Mouse (Mus musculus) liver (tissue): ENCODE measurements around the gene Lama5.

ENCODE experiments used
- DNase-seq: peaks from one replicate; pipeline ENCODE4 v3.0.0-alpha.2; 2020; ENCODE audit warnings: mixed read lengths

Lama5 gene

DNA sequence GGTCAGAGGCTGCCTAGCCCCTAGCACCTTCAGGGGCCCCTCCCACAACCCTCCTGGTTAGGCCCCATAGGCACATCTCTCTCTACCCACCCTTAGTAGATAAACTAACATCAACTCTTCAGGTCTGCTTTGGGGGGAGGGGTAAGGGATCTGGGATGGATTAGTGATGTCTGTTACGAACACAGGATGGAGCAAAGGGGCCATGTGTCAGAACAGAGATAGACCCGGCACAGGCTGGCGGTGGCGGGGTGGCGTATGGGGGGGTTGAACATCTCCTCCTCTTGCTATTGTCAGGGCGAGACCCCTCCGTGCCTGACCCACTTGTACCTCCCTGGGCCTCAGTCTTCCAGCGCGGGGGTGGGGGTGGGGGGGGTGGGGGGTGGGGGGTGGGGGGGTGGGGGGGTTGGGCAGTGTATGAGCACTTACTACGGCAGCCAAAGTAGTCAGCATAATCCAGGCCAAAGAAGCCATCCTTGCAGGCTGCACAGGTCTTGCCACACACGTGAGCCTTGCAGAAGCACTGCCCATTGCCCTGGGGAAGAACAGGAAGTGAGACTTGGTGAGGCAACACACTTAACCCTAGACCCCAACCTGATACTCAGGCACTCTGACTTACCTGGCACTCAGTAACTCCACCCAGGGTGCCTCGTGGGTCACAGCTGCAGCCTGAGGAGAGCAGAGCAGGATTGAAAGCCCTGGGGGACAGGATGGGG lies 28.9 kb downstream of the Lama5 start:
- no peak for DNase-seq

DNA sequence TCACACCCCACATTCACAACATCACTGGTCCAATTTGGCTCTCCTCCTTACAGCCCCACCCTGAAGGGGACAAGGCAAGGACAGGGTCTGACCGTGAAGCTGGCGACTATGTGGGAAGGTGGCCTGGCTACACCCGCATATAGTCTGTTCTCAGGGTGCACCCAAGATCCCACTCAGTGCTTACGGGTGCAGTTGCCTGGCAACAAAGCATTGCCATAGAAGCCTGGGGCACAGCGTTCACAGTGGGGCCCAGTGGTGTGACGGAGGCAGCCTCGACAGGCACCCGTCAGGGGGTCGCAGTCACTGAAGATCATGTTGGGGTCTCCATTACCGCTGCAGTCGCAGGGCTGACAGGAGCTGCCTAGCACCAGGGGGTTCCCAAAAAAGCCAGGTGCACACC lies 38.3 kb downstream of the Lama5 start:
- DNase-seq: no peak

DNA sequence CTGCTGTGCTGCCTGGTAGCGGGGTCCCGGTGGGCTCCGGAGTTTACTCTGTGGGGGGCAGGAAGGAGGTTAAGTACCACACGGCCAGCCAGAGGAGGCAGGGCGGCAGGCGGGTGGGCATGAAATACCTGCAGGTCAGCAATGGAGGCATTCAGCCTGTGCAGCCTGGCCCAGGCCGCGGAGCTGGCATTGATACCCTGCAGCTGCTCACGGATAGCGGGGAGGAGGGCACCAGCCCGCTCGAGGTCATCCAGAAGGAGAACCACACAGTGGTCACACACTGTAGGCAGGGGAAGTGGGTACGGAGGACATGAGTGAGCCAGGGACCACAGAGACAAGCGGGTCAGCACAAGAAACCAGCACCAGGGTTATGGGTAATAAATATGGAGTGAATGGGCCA lies 40.0 kb downstream of the Lama5 start:
- no peak for DNase-seq

DNA sequence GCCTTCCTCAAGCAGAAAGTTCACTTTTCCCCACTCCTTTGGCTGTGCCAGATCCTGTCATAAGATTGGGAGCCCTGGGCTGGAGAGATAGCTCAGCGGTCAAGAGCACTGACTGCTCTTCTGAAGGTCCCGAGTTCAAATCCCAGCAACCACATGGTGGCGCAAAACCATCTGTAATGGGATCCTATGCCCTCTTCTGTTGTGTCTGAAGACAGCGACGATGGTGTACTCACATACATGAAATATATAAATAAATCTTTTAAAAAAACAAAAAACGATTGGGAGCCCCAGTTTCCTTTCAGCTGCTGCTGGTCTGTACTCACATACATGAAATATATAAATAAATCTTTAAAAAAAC lies 40.9 kb downstream of the Lama5 start:
- no peak for DNase-seq

DNA sequence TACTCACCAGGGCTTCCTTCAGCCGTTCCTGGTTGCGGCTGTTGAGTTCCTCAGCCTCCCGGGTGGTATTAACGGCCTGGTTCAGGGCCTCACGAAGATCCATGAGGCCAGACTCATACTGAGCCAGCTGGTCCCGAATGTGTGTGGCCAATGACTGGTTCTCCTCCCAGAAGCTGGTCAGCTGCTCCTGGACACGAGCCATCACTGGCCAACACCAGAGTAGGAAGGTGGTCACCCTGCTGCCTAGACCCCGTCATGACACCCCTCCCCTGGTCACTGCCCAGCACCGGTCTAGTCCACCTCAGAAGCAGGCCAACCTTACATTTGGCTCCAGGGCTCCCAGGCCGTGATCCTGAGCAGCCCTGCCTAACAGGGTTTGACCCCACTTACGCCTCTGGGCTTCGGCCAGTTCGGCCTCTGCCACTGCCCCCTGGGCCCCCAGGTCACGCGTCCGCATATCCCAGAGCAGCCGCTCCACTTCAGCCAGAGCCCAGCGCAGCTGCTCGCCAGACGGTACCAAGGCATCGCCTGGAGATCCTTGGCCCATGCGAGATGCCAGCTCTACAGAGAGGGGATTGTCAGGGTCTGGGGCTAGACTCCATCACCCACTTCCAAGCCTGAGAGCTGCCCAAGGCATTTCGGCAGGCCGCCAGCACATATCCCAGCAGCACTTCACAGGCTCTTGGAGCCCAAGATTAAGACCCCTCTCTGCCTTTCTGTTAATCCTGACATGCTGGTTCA lies 41.5 kb downstream of the Lama5 start:
- DNase-seq: no peak

DNA sequence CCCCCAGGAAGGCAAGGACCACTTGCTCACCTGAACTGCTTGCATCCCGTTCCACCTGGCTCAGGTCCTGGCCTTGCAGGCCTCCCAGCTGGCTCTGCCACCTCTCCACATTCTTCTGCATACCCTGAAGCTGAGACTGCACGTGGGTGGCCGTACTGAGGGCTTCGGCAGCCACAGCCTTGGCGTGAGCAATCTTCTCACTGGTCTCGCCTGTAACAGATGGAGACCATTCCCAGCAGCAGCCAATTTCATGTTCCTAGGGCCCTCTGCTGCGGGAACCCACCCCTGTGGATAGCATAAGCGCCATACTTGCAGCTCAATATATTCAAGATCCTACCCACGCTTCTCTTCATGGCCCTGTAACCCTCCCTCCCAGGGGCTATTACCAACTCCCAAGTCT lies 44.1 kb downstream of the Lama5 start:
- DNase-seq: no peak

DNA sequence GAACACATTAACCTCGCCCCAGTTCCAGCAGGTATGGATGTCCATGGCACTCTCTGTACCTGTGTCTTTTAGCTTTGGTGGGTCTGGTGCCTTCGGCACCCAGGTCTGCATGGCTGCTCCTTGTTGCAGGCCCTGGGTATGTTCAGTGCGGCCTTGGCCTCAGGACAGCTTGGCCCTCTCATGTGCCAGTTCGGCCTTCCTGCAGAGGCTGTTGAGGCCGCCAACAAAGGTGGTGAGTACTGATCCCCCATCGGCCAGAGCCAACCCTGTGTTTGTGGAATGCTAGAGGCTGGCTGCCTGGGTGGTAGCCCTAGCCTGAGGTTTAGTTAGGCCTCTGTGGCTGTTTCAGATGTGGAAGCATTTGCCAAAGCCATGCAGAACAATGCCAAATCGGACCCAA lies 49.9 kb downstream of the Lama5 start:
- DNase-seq: peak; percentile 2

DNA sequence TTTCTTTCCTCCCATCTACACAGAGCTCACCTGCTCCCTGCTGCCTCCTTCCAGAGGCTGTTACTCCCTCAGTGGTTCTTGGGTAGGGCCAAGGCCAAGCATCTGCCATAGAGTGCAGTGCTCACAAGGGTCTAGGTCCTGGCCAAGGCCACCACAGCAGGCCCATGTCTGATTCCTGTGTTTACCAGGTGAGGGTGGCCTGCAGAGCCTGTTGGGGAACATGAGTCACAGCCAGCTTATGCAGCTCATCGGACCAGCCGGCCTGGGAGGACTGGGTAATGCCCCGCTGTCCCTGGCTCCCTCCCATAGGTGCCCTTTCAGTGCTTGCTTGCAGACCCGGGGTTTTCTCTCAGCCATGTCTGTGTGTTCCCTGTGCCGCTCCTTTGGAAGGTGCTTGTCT lies 51.5 kb downstream of the Lama5 start:
- DNase-seq: peak; percentile 1

DNA sequence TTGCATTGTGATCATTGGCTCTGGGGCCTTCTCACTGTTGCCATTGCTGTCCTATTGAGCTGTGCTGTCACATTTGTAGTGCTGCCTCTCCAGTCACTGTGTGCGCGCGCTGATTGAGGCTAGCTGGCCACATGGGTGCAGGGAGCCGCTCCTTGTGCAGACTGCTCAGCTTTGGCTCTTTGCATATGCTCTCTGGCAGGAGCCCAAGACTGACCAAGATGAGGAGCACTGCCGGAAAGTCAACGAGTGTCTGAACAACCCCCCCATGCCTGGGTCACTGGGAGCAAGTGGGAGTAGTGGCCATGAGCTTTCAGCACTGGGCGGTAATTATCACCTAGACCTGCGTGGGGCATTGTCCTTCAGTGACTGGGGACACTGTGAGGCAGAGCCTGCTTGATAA lies 51.9 kb downstream of the Lama5 start:
- DNase-seq: peak; percentile 4

DNA sequence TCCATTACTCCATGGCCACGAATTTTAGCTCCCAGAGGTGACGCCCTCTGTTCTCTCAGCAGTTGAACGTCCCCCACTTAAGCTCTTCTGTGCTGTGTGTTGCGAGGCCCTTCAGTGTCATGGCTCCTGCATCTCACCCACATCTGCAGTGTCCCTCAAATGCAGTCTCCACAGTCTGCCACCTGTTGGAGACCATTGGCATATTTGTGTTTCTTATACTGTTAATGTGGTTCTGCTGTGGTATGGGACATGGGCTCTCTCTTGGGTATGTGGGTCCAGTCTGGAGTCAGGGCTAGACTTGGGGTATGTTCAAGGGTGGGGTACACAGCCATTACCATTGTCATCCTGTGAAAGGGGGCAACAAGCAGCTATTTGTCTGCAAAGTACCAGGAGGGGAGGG lies 52.5 kb downstream of the Lama5 start:
- peak; percentile 10 for DNase-seq

DNA sequence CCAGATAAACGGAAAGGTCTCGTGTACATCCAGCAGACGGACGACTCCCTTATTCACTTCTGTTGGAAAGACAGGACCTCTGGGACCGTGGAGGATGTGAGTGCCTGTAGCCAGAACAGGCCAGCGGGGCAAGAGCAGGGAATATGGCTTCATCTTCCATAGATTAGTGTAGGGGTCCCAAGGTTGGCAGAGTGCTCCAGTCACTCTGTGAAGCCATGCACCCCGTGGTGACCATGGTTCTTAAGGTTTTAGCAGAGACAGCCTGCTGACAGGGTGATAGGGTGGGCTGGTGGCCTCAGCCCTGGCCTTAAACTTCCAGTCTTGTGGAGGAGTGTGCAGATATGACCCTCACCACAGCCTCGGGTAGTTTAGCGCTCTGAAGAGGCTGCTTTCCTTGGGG lies 53.5 kb downstream of the Lama5 start:
- peak; percentile 4 for DNase-seq

DNA sequence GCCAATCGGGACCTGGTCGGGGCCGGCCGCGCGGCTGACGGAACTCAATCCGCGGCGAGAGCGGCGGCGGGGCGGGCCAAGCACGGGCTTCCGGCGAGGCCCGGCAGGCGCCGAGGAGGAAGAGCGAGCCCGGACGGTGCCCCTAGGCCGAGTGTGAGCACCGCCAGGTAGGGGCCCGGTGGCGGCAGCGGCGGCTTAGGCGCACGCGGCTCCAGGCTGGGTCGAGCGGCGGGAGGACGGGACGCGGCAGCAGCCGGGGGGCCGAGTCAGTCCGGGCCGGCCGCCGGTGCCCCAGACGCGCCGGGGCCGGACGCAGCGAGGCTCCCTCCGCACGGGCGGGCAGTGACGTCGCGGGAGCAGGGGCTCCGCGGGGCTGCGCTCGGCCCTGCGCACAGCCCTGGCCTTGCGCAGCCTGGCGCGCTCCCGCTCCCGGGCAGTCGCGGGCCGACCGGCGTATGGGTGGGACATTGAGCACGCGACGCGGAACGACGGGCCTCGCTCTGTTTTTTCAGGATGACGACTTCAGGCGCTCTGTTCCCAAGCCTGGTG lies 54.1 kb downstream of the Lama5 start:
- no peak for DNase-seq

DNA sequence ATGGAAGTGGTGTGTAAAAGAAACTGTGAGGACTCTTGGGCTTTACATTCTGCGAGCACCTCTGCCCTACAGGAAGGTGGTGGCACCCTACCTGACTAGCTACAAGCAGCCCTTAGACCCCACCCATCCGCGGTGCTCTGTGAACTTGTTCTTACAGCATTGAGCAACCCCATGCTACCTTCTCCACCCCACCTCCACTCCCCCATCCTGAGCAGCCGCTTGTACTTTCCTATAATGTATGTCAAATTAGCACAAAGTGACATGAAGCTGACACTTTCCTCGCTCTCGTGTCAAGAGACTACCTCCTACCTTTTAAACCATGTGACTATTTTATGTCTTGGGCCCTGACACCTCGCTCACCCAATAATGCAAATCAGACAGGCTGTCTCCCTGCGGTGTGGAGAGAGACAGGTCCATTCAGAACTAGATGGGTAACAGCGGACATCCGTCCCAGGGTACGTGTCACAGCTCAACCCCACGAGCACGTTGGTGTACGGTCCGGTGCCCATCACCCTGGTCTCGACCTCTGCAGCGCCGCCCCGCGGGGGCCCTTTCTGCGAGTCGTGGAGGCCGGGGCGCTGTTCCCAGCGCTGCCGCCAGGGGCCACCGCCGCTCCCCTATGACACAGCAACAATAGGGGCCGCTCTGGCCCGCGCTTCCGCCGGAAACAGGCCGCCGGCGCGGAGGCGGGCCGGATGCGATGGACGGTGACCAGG lies 54.7 kb downstream of the Lama5 start, which contains the start of gene Adrm1:
TSS of gene Adrm1 (plus strand) at position 680 of the 716 bp plus-strand sequence.
- DNase-seq: peak; percentile 97

DNA sequence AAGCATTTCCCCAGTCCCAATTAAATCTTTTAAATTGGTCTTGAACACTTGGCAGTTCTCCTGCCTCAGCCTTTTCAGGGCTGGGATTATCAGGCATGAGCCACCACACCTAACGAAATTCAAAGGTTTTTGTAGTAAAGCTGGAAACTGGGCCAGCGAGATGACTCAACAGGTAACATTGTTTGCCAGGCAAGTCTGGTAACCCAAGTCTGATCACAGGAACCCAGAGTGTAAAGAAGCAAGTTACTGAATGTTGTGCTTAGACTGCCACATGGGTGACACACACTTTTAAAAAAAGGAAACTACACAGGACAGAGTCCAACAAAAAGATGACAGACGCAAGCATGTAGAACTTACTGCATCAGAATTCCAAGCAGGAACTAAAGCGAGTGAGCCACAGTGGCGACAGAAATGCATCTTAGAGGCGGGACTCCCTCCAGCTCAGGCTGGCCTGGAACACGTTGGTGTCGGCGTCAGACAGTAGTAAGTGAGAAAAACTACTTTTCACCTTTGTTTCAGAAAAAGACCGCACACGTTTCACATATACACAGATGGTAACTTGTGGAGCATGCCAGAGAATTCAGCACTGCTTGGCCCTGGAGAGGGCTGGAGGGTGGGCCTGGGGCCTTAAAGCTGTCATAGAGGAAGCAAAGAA lies 55.4 kb downstream of the Lama5 start:
- no peak for DNase-seq

DNA sequence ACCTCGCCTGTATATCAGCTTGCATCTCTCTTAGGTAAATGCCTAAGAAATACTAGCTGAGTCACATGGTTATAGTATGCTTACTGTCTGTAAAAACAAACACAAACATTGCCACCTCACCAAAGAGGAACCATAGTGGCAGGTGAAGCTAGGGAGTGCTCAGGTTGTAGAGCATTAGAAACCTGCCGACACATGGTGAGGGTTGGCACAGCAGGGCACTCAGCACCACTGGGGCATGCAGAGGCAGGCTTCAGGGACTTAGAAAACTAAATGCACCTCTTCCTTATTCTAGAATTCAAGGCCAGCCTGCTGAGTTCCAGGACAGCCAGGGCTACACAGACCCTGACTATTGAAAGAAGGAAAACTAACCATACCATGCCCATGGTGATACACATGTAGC lies 58.8 kb downstream of the Lama5 start:
- DNase-seq: no peak

DNA sequence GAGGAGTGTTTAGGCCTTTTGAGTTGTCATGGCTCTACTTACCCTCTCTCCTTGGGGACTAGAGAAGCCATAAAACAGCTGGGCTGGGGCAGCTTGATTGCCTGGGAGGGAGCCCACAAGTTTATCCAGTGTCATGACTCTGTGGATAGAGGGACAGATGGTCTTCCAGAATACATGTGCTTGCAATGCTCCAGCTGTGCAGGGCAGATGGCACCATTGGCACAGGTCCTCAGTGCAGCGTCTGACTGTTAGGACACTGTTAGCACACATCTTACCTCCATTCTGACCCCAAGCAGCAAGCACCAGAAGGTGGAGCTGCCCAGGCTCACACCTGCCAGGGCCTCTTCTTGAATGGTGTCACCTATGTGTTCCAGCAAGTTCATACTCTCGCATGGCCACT lies 59.8 kb downstream of the Lama5 start:
- no peak for DNase-seq

DNA sequence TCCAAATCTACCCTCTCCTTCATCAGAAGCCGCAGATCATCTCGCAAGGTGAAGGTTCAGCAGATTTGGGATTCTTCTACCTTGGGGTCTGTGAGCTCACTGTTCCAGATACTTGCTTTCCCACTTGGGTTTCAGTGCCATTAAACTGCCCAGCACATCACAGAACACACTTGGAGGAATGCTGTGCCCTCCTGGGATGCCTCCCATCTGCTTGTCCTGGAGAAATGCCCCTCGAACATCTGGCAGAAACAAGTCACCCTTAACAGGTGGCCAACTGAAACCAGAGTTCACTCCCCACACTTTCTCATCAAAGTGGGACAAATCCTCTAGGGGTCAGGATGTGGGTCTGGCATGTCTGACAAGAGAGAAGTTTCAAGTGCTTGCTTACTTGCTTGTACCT lies 67.0 kb downstream of the Lama5 start:
- no peak for DNase-seq

DNA sequence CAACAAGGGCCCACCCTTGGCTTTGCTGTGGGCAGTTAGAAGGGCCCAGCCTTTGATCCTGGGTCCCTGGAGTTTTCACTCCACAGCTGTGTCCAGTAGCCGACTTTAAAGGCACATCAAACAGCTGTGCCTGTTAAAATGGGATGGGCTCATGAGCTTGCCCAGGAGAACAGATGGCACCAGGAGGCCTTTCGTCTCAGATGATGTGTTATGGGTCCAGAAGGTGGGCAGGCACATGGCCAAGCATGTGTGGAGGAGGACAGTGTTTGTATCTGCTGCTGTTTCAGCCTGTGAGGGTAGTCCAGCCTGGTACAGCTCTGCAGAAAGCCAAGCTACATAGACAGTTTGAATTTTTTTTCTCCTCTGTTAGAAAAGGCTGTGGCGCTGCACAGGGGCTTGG lies 70.9 kb downstream of the Lama5 start:
- no peak for DNase-seq

DNA sequence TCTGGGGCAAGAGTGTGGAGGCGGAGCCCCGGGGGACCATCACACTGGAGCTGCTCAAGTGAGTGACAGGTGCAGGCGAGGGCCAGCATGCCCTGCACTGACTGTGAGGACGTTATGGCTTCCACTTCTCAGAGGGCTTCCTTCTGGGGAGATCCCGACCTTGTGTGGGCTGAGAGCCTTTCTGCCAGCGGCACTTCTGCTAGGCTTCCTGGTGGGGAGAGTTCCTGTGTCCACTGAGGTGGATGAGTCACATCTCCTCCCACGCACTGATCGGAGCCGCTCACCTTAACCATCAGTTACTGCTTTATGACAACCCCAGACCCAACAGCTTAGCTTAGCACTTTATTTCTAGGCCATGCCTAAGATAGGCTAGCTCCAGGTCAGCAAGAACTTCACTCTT lies 77.1 kb downstream of the Lama5 start:
- DNase-seq: no peak

DNA sequence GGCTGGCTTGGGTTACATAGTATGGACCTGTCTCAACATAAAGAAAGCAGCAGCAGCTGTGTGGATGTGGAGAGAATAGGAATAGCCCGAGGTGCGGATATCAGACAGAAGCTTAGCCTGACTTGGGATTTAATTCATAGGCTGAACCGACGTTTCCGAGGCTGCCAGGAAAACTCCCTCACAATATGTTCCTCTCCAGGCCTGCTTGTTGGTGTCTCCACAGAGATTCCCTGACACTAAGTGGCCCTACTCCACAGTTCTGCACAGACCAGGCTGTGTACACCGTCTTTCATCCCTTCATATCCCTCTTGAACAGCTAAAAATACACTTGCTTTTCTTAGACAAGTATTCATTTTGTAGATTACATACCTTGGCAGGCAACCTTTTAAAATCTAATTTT lies 78.3 kb downstream of the Lama5 start:
- DNase-seq: no peak

DNA sequence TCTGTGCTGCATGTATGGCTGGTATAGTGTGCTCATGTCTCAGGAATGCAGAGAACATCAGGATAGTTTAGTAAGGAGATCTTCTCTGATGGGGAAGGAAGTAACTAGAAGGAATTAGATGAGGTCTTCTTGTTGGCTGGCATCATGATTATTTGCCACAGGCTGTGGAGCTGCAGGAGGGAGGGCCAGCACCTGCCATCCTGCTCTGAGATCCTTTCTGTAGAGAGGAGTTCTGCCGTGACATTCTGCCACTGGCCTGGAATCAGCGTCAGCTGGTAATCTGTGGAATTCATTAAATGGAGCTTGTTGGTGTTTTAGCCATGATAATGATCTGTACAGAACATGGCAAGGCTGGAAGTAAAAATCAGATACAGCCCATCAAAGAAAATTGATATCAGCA lies 79.6 kb downstream of the Lama5 start:
- no peak for DNase-seq

DNA sequence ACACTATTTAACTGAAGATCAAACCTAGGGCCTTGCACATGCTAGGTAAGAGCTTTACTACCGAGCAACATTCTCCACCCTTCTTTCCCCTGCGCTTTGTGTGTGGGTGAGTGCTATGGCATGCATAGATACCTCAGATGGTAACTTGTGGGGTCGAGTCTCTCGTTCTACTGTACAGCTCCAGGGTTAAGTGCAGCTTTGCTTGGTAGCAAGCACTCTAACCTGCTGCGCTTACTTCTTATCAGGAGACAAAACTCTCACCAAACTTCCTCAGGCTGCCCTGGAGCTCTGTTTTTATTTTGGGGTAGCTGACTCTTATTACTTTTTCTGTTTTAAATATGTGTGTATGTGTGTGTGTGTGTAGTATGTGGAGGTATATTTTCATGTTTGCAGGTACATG lies 90.2 kb downstream of the Lama5 start:
- no peak for DNase-seq

DNA sequence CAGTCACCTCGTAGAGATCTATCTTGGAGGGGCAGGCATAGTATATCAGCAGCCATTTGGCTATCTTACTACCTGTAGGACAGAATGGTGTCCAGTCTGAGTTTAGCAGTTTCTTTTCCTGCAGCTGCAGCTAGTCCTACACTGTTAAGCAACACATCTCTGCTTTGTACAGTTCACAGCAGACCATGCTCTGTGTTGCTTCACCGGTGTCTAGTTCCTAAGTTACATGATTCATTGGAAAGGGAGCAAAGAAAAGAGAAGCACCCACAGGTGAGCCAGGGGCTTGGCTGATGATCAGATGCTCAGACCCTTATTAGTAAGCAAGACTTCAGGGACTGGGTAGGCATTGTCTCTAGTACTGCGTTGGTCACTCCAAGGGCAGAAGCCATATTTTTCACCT lies 91.7 kb downstream of the Lama5 start:
- DNase-seq: no peak
